Mouse (Mus musculus): Measurements from ENCODE around the gene Lsm10.

Lsm10 gene

DNA sequence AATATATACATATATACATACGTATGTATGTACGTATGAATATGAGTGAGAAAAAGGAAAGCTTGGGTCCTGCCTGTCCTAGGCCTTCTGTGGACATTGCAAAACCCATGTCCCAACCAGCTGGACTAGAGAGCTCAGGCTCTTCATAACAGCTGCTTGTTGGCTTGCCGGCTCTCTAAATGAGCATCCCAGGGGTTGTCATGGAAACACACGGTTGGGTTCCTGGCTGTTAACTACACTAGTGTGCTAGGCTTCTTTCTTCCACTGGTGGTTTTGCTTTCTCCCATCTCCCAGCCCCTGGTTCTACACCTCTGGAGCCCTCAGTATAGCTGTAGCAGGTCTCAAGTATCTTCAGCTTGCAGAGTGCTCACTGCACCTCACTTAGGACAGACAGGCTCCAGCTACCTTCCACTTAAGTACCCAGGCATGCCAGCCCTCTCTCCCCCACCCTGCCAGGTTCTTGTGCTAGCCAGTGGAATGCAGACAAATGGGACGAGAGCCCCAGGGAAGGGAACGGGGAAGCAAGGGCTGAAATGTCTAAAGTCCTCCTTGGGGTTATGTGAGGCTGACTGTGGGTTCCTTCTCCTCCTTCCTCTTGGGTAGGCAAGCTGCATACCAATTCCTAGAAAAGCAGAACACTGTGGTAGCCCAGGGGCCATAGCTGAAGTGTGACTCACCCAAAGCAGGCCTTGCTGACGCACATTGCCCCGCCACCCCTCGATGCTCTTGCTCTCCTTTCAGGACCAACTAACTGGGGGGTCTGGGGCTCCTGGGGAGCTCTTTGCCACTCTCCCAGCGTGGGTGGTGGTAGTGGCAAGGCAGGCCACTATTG lies 35.1 kb downstream of the Lsm10 start:
- CTCF ChIA-PET = interaction anchor here (0.6 to 2.0 kb wide), 8 partner anchors 15 to 412 kb away, joined by 3 to 9 read pairs (median 3); partner anchors contain the start of gene Eva1b (in 1 of the 4)
- POLR2A ChIA-PET = interaction anchor here in 2 of 4 experiments (0.8 to 2.4 kb wide), 4 partner anchors 18 to 72 kb away, joined by 3 to 11 read pairs (median 4); no protein-coding TSS in a partner anchor

GRCm38 (mm10) chr4:126132636-126133264 lies 36.3 kb downstream of the Lsm10 start:
- ChIA-PET POLR2A (interaction anchor here in 3 of 4 experiments (0.6 to 1.1 kb wide), 3 partner anchors 10 to 80 kb away, joined by 3 to 8 read pairs (median 3); no protein-coding TSS in a partner anchor), CTCF (interaction anchor here in 3 of 4 experiments (0.6 to 1.3 kb wide), 4 partner anchors 17 to 49 kb away, joined by 3 to 9 read pairs (median 4); no protein-coding TSS in a partner anchor)

GRCm38 (mm10) chr4:126134236-126134635 lies 37.8 kb downstream of the Lsm10 start:
- ChIA-PET CTCF (no interaction called here), POLR2A (interaction anchor here in 1 of 4 experiments (1.5 kb wide), 1 partner anchor 15 kb away, joined by 4 read pairs; no protein-coding TSS in a partner anchor)

GRCm38 (mm10) chr4:126134639-126135038 lies 38.2 kb downstream of the Lsm10 start:
- ChIA-PET POLR2A (interaction anchor here in 2 of 4 experiments (1.0 to 1.5 kb wide), 4 partner anchors 12 to 32 kb away, joined by 3 to 4 read pairs (median 3); no protein-coding TSS in a partner anchor), CTCF (no interaction called here)

GRCm38 (mm10) chr4:126137773-126138172 lies 41.4 kb downstream of the Lsm10 start:
- CTCF ChIA-PET = interaction anchor here in 2 of 4 experiments (0.6 to 1.0 kb wide), 2 partner anchors 11 to 38 kb away, joined by 3 to 4 read pairs; no protein-coding TSS in a partner anchor

GRCm38 (mm10) chr4:126141021-126141420 lies 44.6 kb downstream of the Lsm10 start:
- CTCF ChIA-PET = interaction anchor here in 1 of 4 experiments (0.5 kb wide), 1 partner anchor 151 kb away, joined by 4 read pairs; no protein-coding TSS in a partner anchor
- POLR2A ChIA-PET = interaction anchor here in 1 of 4 experiments (0.5 to 1.5 kb wide), 2 partner anchors 72 to 402 kb away, joined by 3 to 4 read pairs; no protein-coding TSS in a partner anchor

More at GRCm38 (mm10) chr4:126137773-126138172, 41.4 kb downstream of the Lsm10 start:
- POLR2A ChIA-PET = interaction anchor here in 2 of 4 experiments (0.9 to 2.0 kb wide), 5 partner anchors 11 to 45 kb away, joined by 3 to 6 read pairs (median 3); no protein-coding TSS in a partner anchor

- ChIA-PET POLR2A (interaction anchor here in 1 of 4 experiments (0.8 to 2.6 kb wide), 3 partner anchors 11 to 131 kb away, joined by 3 to 10 read pairs (median 4); partner anchors contain the start of gene Thrap3), CTCF (interaction anchor here in 1 of 4 experiments (0.6 kb wide), 1 partner anchor 68 kb away, joined by 8 read pairs; no protein-coding TSS in a partner anchor)
Observed at GRCm38 (mm10) chr4:126145396-126145795, 49.0 kb downstream of the Lsm10 start.

GRCm38 (mm10) chr4:126146974-126147532 lies 50.6 kb downstream of the Lsm10 start:
- ChIA-PET POLR2A (interaction anchor here (0.5 to 2.6 kb wide), 19 partner anchors 9 to 998 kb away, joined by 3 to 10 read pairs (median 3); partner anchors contain the start of genes Sh3d21 (in 1 of the 4) and Thrap3 (in 1 of the 4)), CTCF (interaction anchor here in 2 of 4 experiments (0.5 to 1.3 kb wide), 5 partner anchors 16 to 581 kb away, joined by 3 to 8 read pairs (median 4); no protein-coding TSS in a partner anchor)

GRCm38 (mm10) chr4:126147533-126148160 lies 51.2 kb downstream of the Lsm10 start, which contains the start of gene Eva1b:
Eva1b (plus strand) TSS chr4:126147744.
- CTCF ChIA-PET = interaction anchor here in 2 of 4 experiments (0.5 to 1.3 kb wide), 3 partner anchors 17 to 143 kb away, joined by 3 to 8 read pairs (median 4); no protein-coding TSS in a partner anchor

More at GRCm38 (mm10) chr4:126147533-126148160, 51.2 kb downstream of the Lsm10 start, which contains the start of gene Eva1b:
- POLR2A ChIA-PET = interaction anchor here (0.6 to 2.6 kb wide), 17 partner anchors 9 to 389 kb away, joined by 3 to 10 read pairs (median 3); partner anchors contain the start of genes Sh3d21 (in 1 of the 4) and Thrap3 (in 1 of the 4)
